18 mouse cellular contexts compared by ENCODE assay signal in genomic region chr17:84104242-84104641, GRCm38 (mm10).
A peak's percentile ranks its signal among the peaks of the same experiment; 100 is the strongest.
DNase-seq lines count a peak whose midpoint lies in the region; ATAC-seq and TF ChIP-seq lines count a peak whose summit lies in the region.
"Had no signal": no experiment of that assay in that cellular context is flagged by ENCODE, and none has a peak within 500 bp of the region (broad histone marks: within the 10 kb centered on the region; RNA-seq: fewer than 3 reads in every experiment).

No protein-coding gene starts in this region.

- peaks cover 12% of the 10 kb centered on the region for H3K4me1 ChIP-seq in heart, embryonic 11.5 days (ENCODE audit: control insufficient read depth, insufficient read depth, low read length)
- peaks cover 15% of the 10 kb centered on the region for H3K4me1 ChIP-seq in liver, postnatal 0 days (ENCODE audit: insufficient read depth)
- H3K4me1 ChIP-seq in limb, embryonic 10.5 days = peaks cover 37% of the 10 kb centered on the region
- H3K4me1 ChIP-seq in liver, embryonic 11.5 days (replicated peaks; ENCODE audit: control insufficient read depth, insufficient read depth, low read length) = no peaks in the 10 kb centered on the region

- 0 out of 2 replicates have a peak, but pooled peaks have one; percentile 27 for ATAC-seq in heart, embryonic 11.5 days (replicated peaks; ENCODE audit: insufficient number of reproducible peaks, low FRiP score, low TSS enrichment)
- ATAC-seq in liver, postnatal 0 days = no peak
- ATAC-seq in liver, embryonic 11.5 days (replicated peaks; ENCODE audit: low FRiP score) = no peak
- ATAC-seq: forebrain, embryonic 15.5 days; liver, embryonic 12.5 days; midbrain, embryonic 16.5 days had no signal

- no peak overlapping the region for H3K4me3 ChIP-seq in heart, embryonic 11.5 days (ENCODE audit: low read depth, low read length)
- no peak overlapping the region for H3K4me3 ChIP-seq in liver, postnatal 0 days (ENCODE audit: low read depth, low read length)
- H3K4me3 ChIP-seq in limb, embryonic 10.5 days = no peak overlapping the region
- H3K4me3 ChIP-seq in liver, embryonic 11.5 days (ENCODE audit: low read depth, low read length) = no peak overlapping the region
- H3K4me3 ChIP-seq: forebrain, embryonic 15.5 days; hindbrain, embryonic 10.5 days; liver, embryonic 12.5 days had no signal

- TF ChIP-seq EP300 in liver, postnatal 0 days (IDR thresholded peaks at IDR 0.05; ENCODE audit: low read depth) = no peak

- DNase-seq in heart, adult 18-20 months = no peak
- no peak for DNase-seq in liver, postnatal 0 days
- no peak for DNase-seq in liver
- peak; percentile 53 for DNase-seq in brain, adult 2 months (ENCODE audit: low read depth, low spot score)
- no peak for DNase-seq in limb, embryonic 10.5 days (ENCODE audit: low spot score)
- no peak for DNase-seq in urinary bladder, adult 18-20 months (ENCODE audit: low spot score in 2 of 2)
- DNase-seq in liver, embryonic 11.5 days (ENCODE audit: low spot score) = no peak
- DNase-seq: B cell, adult 2 months; cerebellum, adult 9-11 months; embryo, embryonic 11 days; kidney, postnatal 10 days; right cerebral cortex, postnatal 14 days; thymus, adult 18-20 months had no signal

- no peaks in the 10 kb centered on the region for H3K36me3 ChIP-seq in heart, embryonic 11.5 days (ENCODE audit: control insufficient read depth, insufficient read depth, low read length)
- H3K36me3 ChIP-seq in liver, postnatal 0 days (replicated peaks; ENCODE audit: insufficient read depth, low read length) = no peaks in the 10 kb centered on the region
- H3K36me3 ChIP-seq in limb, embryonic 10.5 days = no peaks in the 10 kb centered on the region
- H3K36me3 ChIP-seq in liver, embryonic 11.5 days (ENCODE audit: control insufficient read depth, insufficient read depth, low read length) = no peaks in the 10 kb centered on the region
- H3K36me3 ChIP-seq: forebrain, embryonic 15.5 days; hindbrain, embryonic 10.5 days; liver, embryonic 12.5 days had no signal

- H3K9ac ChIP-seq in heart, embryonic 11.5 days (ENCODE audit: low read depth, low read length) = no peak overlapping the region
- no peak overlapping the region for H3K9ac ChIP-seq in liver, postnatal 0 days (replicated peaks)
- no peak overlapping the region for H3K9ac ChIP-seq in liver, embryonic 11.5 days (ENCODE audit: low read depth, low read length)
- H3K9ac ChIP-seq: forebrain, embryonic 15.5 days; liver, embryonic 12.5 days had no signal

- no peak for TF ChIP-seq CTCF in liver, postnatal 0 days (IDR thresholded peaks at IDR 0.05; ENCODE audit: low read depth)

- no peaks in the 10 kb centered on the region for H3K9me3 ChIP-seq in heart, embryonic 11.5 days (replicated peaks; ENCODE audit: control insufficient read depth, low read length)
- no peaks in the 10 kb centered on the region for H3K9me3 ChIP-seq in liver, postnatal 0 days (ENCODE audit: low read length)
- no peaks in the 10 kb centered on the region for H3K9me3 ChIP-seq in limb, embryonic 10.5 days (replicated peaks)
- no peaks in the 10 kb centered on the region for H3K9me3 ChIP-seq in liver, embryonic 11.5 days (ENCODE audit: control insufficient read depth, low read length)
- H3K9me3 ChIP-seq: forebrain, embryonic 15.5 days; hindbrain, embryonic 10.5 days; liver, embryonic 12.5 days had no signal

- no peak overlapping the region for H3K27ac ChIP-seq in heart, embryonic 11.5 days (ENCODE audit: low read depth, low read length)
- H3K27ac ChIP-seq in liver, postnatal 0 days (ENCODE audit: low read depth) = 0 out of 2 replicates have a peak overlapping the region, but pooled peaks have one; percentile 49
- 0 out of 2 replicates have a peak overlapping the region, but pooled peaks have one; percentile 56 for H3K27ac ChIP-seq in limb, embryonic 10.5 days
- no peak overlapping the region for H3K27ac ChIP-seq in liver, embryonic 11.5 days (ENCODE audit: low read depth, low read length)
- H3K27ac ChIP-seq: forebrain, embryonic 15.5 days; liver, embryonic 12.5 days had no signal

- H3K4me2 ChIP-seq in heart, embryonic 11.5 days = peak overlapping the region; percentile 19; the same call in 1 of the 2 replicates
- H3K4me2 ChIP-seq in liver, postnatal 0 days (ENCODE audit: low read depth, low read length) = no peak overlapping the region
- H3K4me2 ChIP-seq in liver, embryonic 11.5 days = no peak overlapping the region
- H3K4me2 ChIP-seq: forebrain, embryonic 15.5 days; liver, embryonic 12.5 days had no signal

- WGBS in heart, embryonic 11.5 days (ENCODE audit: insufficient replicate concordance) = 39% methylated on average over 7 of the region's 7 CpGs
- WGBS in liver, postnatal 0 days (ENCODE audit: insufficient replicate concordance) = 68% methylated on average over 7 of the region's 7 CpGs
- WGBS in limb, embryonic 10.5 days = 79% methylated on average over 7 of the region's 7 CpGs
- 69% methylated on average over 7 of the region's 7 CpGs for whole genome bisulfite sequencing in liver, embryonic 11.5 days

- H3K27me3 ChIP-seq in heart, embryonic 11.5 days (ENCODE audit: control insufficient read depth, insufficient read depth, low read length) = no peaks in the 10 kb centered on the region
- H3K27me3 ChIP-seq in liver, postnatal 0 days (ENCODE audit: insufficient read depth, low read length) = no peaks in the 10 kb centered on the region
- no peaks in the 10 kb centered on the region for H3K27me3 ChIP-seq in limb, embryonic 10.5 days (ENCODE audit: low read depth, poor library complexity, severe bottlenecking)
- no peaks in the 10 kb centered on the region for H3K27me3 ChIP-seq in liver, embryonic 11.5 days (replicated peaks; ENCODE audit: control insufficient read depth, insufficient read depth, low read length)
- H3K27me3 ChIP-seq: forebrain, embryonic 15.5 days had no signal

Comparison
In these comparisons a context has a peak if more than half of its experiments do, and no peak if none do; other contexts are left out.
1. H3K27ac ChIP-seq: peak in liver, postnatal 0 days (single experiment) and limb, embryonic 10.5 days (single experiment); none in heart, embryonic 11.5 days (single experiment) and liver, embryonic 11.5 days (single experiment).